Mouse (Mus musculus) lung, adult 2 months (tissue): ENCODE data around the gene Rtn4r.

ENCODE experiments used
- CTCF ChIP-seq: fragments of 200-500 bp; IDR thresholded peaks from 2 replicates; pipeline ENCODE4 v1.5.1; 2011; ENCODE audit warnings: mild to moderate bottlenecking, low read length, control low read depth; ENCODE audit not compliant: insufficient read depth
- POLR2A ChIP-seq: fragments of 200-500 bp; IDR thresholded peaks from 2 replicates; pipeline ENCODE4 v1.6.1; 2011; ENCODE audit warnings: low read depth, mild to moderate bottlenecking, control low read depth, low read length, borderline replicate concordance; ENCODE audit errors: extremely low read depth

- TF ChIP-seq CTCF, result no peak
- TF ChIP-seq POLR2A, result no peak
Observed at GRCm38 (mm10) chr16:18125131-18125530, 2.3 kb upstream of the Rtn4r start.
